Mouse (Mus musculus) common myeloid progenitor, adult 5-6 weeks (primary cell): Measurements from ENCODE around the gene Iltifb. TPM values are rescaled to one million over a fixed set of nuclear protein-coding genes. Genes with fewer than 3 reads are reported as not detected.
"Not testable (repeated sequence)": the region's sequence is repeated elsewhere in the genome, so short reads cannot be mapped to it uniquely, and the experiment has no call there.

Experiments used
- ATAC-seq: replicated peaks from 2 replicates; pipeline ENCODE4 v1.8.0; 2016; ENCODE audit warnings: low read depth, mild to moderate bottlenecking, moderate TSS enrichment, inconsistent platforms; ENCODE audit not compliant: poor library complexity, severe bottlenecking
- total RNA-seq: library from RNA; stranded (forward); fragments of 200-1000, 187-1606 nt; gene quantifications from 2 replicates; pipeline ENCODE4 v1.2.3, GENCODE M21; 2017

Gene Iltifb
- total RNA-seq: not detected in 2 replicates

DNA sequence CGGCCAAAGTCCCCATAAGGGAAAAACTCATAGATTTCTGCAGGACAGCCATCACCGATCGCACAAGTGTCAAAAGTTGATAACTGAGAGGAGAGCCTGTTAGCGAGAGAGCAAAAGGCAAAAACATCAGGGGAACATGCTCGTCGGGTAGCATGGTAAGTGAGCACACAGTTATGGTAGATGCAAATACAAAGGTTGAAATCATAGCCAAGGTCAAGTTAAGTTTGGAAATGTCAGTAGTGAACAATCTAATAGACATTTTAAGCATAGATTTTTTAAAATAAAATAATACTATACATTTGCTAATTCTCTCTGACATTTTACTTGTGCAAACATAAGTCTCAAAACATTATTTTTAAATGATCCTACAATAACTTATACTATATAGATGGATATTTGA is at the start of gene Iltifb:
Iltifb (minus strand) TSS at position 101 of the 400 bp plus-strand sequence.
- no peak for ATAC-seq

DNA sequence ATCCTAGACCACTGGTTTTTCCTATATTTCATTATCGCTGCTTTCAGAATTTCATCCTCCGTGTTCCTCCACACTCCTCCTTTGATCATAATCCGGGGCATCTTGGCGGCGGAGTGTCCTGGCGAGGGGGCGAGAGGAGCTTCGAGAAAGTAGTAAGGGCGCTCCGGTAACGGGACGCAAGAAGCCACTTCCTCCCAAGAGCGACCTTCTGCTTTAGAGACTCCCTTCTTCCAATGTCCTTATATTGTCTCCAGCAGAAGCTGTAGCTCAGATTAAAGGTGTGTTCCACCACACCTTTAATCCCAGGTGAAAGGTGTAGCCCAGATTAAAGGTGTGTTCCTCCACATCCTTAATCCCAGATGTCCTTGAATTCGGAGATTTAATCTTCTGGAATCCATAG is 48.3 kb upstream of the Iltifb start, which contains the start of gene Gm9046:
Gm9046 (minus strand) TSS at position 101 of the 400 bp plus-strand sequence.
- not testable (repeated sequence) for ATAC-seq

DNA sequence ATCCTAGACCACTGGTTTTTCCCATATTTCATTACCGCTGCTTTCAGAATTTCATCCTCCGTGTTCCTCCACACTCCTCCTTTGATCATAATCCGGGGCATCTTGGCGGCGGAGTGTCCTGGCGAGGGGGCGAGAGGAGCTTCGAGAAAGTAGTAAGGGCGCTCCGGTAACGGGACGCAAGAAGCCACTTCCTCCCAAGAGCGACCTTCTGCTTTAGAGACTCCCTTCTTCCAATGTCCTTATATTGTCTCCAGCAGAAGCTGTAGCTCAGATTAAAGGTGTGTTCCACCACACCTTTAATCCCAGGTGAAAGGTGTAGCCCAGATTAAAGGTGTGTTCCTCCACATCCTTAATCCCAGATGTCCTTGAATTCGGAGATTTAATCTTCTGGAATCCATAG is 42.9 kb upstream of the Iltifb start, which contains the start of gene Gm9045:
Gm9045 (minus strand) TSS at position 101 of the 400 bp plus-strand sequence.
- ATAC-seq: not testable (repeated sequence)

DNA sequence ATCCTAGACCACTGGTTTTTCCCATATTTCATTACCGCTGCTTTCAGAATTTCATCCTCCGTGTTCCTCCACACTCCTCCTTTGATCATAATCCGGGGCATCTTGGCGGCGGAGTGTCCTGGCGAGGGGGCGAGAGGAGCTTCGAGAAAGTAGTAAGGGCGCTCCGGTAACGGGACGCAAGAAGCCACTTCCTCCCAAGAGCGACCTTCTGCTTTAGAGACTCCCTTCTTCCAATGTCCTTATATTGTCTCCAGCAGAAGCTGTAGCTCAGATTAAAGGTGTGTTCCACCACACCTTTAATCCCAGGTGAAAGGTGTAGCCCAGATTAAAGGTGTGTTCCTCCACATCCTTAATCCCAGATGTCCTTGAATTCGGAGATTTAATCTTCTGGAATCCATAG is 37.5 kb upstream of the Iltifb start, which contains the start of gene Gm9044:
Gm9044 (minus strand) TSS at position 101 of the 400 bp plus-strand sequence.
- ATAC-seq: not testable (repeated sequence)

DNA sequence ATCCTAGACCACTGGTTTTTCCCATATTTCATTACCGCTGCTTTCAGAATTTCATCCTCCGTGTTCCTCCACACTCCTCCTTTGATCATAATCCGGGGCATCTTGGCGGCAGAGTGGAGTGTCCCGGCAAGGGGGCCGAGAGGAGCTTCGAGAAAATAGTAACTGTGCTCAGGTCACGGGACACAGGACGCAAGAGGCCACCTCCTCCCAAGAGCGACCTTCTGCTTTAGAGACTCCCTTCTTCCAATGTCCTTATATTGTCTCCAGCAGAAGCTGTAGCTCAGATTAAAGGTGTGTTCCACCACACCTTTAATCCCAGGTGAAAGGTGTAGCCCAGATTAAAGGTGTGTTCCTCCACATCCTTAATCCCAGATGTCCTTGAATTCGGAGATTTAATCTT is 32.0 kb upstream of the Iltifb start, which contains the start of gene Gm9040:
Gm9040 (minus strand) TSS at position 101 of the 400 bp plus-strand sequence.
- ATAC-seq: not testable (repeated sequence)

DNA sequence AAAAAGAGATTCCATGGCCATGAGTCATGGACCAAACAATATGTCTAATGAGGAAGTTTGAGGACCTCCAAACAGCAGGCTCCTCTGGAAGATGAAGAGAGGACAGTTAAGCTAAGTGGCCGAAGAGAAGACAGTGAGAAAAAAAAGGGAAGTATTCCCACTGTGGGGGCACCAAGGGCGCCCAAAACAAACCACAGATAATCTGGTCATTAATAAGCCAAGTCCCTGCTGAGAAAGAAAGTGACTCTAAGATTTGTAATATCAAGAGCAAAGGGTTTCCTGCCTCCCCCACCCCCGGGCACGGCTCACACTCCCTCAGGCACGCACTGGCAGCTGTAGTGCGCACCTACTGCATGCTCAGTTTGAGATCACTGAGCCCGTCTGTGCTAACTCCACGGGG is 24.2 kb upstream of the Iltifb start:
- peak; percentile 90 for ATAC-seq

DNA sequence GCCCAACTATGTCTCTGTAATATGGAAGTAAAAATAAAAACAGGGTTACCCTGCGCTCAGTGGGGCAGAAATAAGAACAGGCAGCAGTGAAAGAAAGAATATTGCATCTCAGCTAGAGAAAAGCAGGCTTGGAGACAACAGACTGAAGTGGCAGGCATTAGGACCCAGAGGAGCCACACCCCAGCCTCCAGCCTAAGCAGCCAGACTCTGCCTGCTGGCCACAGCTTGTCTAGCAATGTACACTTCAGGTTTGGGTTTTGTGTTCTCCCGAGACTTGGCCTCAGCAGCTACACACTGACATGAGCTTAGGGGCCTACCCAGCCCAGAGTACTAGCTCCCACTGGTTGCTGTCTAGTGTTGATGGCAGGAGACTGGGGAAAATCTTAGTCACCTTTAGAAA is 7.3 kb upstream of the Iltifb start:
- ATAC-seq: peak; percentile 88

DNA sequence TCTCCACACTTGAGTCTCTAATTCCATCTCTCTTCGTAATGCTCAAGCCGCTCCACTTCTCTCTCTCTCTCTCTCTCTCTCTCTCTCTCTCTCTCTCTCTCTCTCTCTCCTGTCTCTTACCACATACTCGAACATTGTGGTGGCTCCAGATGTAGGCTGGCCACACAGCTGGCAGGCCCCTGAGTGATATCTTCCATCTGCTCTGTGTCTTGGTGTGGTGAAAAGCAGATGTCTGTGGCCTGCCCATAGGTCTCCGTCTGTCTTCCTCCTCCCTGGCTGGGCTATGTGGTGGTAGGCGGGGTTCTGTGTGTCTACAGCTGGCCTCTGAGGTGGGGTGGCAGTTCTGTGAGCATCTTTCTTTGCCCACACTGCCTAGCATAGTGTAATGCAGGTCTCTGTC is 11.8 kb downstream of the Iltifb start:
- peak; percentile 62; the same call in 1 of the 2 replicates for ATAC-seq

DNA sequence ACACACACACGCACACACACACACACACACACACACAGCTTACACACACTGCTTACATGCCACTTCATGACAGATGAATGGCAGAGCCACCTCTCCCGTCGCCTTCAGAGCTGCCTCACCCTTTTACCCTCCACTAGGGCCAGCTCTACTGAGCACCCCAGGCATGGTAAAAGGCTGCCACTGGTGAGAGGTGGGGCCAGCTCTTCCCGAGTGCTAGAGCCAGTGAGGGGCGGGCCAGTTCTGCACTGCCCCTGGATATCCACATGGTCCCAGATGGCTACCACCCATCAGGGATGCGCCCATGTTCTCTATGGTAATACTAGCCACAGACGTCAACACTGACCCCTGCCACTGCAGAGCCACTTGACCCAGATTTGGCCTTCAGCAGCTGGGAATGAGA is 12.3 kb downstream of the Iltifb start:
- not testable (repeated sequence) for ATAC-seq

DNA sequence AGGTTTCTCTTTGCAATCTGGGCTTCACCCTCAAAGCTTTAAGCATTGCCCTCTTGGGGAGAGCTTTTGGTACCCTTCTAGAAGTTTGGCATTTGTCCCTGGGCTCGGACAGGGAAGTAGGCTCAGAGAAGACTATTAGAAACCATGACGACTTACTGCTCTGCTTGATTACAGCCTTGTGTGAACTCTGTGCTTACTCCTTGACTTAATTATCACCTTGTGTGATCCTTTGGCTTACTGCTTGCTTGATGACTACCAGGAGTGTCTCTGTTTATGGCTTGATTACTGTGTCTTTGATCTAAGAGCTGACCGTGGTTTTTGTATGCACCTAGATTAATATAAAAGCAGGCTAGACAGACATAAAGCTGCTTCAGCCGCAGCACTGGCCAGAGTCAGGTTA is 16.8 kb downstream of the Iltifb start:
- not testable (repeated sequence) for ATAC-seq

DNA sequence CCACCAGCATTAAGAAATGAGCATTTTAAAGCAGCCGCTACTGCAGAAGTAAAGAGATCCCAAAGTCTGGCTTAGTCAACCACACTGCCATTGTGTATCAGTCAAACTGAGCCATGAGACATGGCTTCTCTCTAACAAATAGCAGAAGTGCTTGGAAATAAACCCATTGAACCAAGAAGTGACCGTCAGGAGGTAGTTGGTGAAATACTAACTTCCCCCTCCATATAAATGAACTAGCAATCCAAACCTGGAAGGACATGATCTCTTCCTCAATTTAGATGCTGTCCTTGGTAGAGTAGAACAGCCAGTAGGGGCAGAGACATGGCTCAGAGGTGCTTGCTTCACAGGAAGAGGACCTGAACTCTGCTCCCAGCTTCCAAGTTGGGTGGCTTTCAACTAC is 23.4 kb downstream of the Iltifb start:
- peak; percentile 45 for ATAC-seq

DNA sequence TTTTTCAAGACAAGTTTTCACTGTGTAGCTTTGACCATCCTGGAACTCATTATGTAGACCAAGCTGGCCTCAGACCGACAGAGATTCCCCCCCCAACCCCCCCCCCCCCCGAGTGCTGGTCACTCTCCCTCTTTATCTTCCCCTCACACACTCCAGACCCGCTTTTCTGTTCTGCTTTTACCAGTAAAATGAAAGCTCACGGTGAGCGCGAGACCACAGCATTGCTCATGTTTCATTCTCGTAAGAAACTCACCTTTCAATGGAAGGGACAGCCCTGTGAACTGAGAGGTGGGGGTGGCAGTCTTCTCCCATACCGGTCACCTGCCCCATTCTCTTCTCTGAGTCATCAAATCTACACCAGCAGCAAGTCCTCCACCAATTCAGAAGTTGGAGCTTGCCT is 26.0 kb downstream of the Iltifb start:
- ATAC-seq: peak; percentile 68

DNA sequence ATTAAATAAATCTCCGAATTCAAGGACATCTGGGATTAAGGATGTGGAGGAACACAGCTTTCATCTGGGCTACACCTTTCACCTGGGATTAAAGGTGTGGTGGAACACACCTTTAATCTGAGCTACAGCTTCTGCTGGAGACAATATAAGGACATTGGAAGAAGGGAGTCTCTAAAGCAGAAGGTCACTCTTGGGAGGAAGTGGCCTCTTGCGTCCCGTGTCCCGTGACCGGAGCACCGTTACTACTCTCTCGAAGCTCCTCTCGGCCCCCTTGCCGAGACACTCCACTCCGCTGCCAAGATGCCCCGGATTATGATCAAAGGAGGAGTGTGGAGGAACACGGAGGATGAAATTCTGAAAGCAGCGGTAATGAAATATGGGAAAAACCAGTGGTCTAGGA is 36.5 kb downstream of the Iltifb start, which contains the start of gene Gm32802:
Gm32802 (plus strand) TSS at position 301 of the 400 bp plus-strand sequence.
- not testable (repeated sequence) for ATAC-seq

DNA sequence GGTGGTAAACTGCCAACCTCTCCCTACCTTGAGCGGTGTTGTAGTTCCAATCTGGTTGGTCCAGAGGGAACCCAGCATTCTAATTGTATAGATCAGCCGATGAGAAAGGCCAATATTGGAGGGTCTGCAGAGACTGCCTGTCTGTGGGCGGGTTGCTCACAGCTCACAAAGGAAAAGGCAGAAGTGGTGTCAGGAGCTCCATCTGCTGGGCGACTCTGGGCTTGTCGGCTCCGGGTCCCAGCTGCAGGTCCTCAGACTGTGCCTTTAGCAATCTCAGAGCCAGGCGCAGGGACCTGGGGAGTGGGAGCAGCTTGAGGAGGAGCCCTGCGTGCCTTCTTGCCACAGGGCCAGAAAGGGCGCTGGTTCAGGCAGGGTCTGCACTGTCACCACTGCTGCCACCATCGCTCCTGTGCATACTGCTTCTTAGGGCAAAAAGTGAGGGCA is 44.0 kb downstream of the Iltifb start:
- ATAC-seq: no peak

DNA sequence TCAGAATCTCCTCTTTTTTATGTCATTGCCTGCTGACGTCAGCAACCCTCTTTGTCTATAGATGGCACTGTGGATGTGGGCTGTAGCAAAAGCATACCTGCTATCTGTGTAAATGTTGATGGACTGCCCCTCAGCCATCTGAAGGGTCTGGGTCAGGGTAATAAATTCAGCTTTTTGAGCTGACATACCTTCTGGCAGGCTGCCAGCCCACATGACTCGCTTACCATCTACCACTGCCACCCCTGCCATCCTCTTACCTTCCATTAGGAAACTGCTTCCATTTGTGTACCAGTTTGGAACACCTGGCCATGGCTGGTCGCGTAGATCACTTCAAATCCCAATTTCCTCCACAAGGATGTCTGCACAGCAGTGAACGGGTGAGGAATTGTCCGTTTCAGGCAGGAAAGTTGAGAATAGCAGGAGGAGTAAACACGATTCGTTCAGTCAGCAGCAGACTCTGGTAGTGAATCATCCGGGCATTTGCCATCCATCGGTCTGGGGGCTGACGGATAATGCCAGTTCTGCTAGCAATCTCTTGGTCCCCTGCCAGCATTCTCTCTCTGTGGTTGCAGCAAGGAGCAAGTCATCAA is 45.7 kb downstream of the Iltifb start:
- ATAC-seq: not testable (repeated sequence)

DNA sequence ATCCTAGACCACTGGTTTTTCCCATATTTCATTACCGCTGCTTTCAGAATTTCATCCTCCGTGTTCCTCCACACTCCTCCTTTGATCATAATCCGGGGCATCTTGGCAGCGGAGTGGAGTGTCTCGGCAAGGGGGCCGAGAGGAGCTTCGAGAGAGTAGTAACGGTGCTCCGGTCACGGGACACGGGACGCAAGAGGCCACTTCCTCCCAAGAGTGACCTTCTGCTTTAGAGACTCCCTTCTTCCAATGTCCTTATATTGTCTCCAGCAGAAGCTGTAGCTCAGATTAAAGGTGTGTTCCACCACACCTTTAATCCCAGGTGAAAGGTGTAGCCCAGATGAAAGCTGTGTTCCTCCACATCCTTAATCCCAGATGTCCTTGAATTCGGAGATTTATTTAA is 54.2 kb downstream of the Iltifb start, which contains the start of gene Gm32717:
Gm32717 (minus strand) TSS at position 101 of the 400 bp plus-strand sequence.
- not testable (repeated sequence) for ATAC-seq

Other genes with a start within 250 kb of the Iltifb start
- 38.3 and 68.5 TPM in 2 replicates for gene Mdm1, start 153.2 kb downstream of the Iltifb start, total RNA-seq
- gene Il22, start 90.1 kb downstream of the Iltifb start, total RNA-seq: not detected in 2 replicates
- 0.10 and 0.18 TPM in 2 replicates for gene Gm32717, start 54.3 kb downstream of the Iltifb start, total RNA-seq
- gene Gm32802, start 36.4 kb downstream of the Iltifb start, total RNA-seq: 0.10 and 0.18 TPM in 2 replicates
- 0.10 TPM in 1 of 2 replicates, not detected in the other for gene Gm9040, start 31.9 kb upstream of the Iltifb start, total RNA-seq
- gene Gm9044, start 37.4 kb upstream of the Iltifb start, total RNA-seq: 0.10 TPM in 1 of 2 replicates, not detected in the other
- 0.27 TPM in 1 of 2 replicates, not detected in the other for gene Gm9045, start 42.8 kb upstream of the Iltifb start, total RNA-seq
- gene Gm9046, start 48.2 kb upstream of the Iltifb start, total RNA-seq: not detected in 2 replicates
- gene Gm9048, start 53.6 kb upstream of the Iltifb start, total RNA-seq: not detected in 2 replicates
- 0.27 TPM in 1 of 2 replicates, not detected in the other for gene Gm9049, start 59.1 kb upstream of the Iltifb start, total RNA-seq
- 0.46 TPM in 1 of 2 replicates, not detected in the other for gene Ifng, start 146.0 kb upstream of the Iltifb start, total RNA-seq